Mouse (Mus musculus): Measurements from ENCODE around the gene Usp31. TPM values are rescaled to one million over a fixed set of nuclear protein-coding genes. Genes with fewer than 3 reads are reported as not detected.

Gene Usp31
- total and polyA plus RNA-seq, 3 experiments: 3.5 to 9.9 (median 8.5) TPM

GRCm38 (mm10) chr7:121685140-121685984 lies 21.7 kb downstream of the Usp31 start:
- no peak overlapping the region for H3K4me3 ChIP-seq
- H3K4me1 ChIP-seq (ENCODE audit: control insufficient read depth, insufficient read depth, low read length): no peaks in the 10 kb centered on the region
- TF ChIP-seq CTCF (IDR thresholded peaks at IDR 0.05) (no peak), POLR2A (IDR thresholded peaks at IDR 0.05; ENCODE audit: insufficient read depth, low read depth, low read length) (no peak), EP300 (IDR thresholded peaks at IDR 0.05; ENCODE audit: insufficient read depth, low read depth, low read length) (no peak)
- no peaks in the 10 kb centered on the region for H3K27me3 ChIP-seq (ENCODE audit: control insufficient read depth, insufficient read depth, low read length)
- H3K36me3 ChIP-seq (ENCODE audit: control insufficient read depth, insufficient read depth, low read length): no peaks in the 10 kb centered on the region
- no peak for DNase-seq
- peaks cover 2% of the 10 kb centered on the region; the same call in 1 of the 2 replicates for H3K79me2 ChIP-seq (replicated peaks; ENCODE audit: control insufficient read depth, insufficient read depth, low read length)
- no peak overlapping the region for H3K27ac ChIP-seq
- H3K9ac ChIP-seq (ENCODE audit: low read depth, low read length): no peak overlapping the region
- WGBS: 94% methylated on average over 5 of the region's 5 CpGs
- intact Hi-C loops (cut with DNase I): no loop called here

GRCm38 (mm10) chr7:121681191-121681590 lies 25.9 kb downstream of the Usp31 start:
- H3K27me3 ChIP-seq (ENCODE audit: control insufficient read depth, insufficient read depth, low read length): no peaks in the 10 kb centered on the region
- no peaks in the 10 kb centered on the region for H3K36me3 ChIP-seq (ENCODE audit: control insufficient read depth, insufficient read depth, low read length)
- no peak for DNase-seq
- H3K27ac ChIP-seq: no peak overlapping the region
- no peak overlapping the region for H3K9ac ChIP-seq (ENCODE audit: low read depth, low read length)
- TF ChIP-seq POLR2A (IDR thresholded peaks at IDR 0.05; ENCODE audit: insufficient read depth, low read depth, low read length) (no peak), EP300 (IDR thresholded peaks at IDR 0.05; ENCODE audit: insufficient read depth, low read depth, low read length) (no peak), CTCF (IDR thresholded peaks at IDR 0.05) (no peak)
- peaks cover 2% of the 10 kb centered on the region; the same call in 1 of the 2 replicates for H3K79me2 ChIP-seq (replicated peaks; ENCODE audit: control insufficient read depth, insufficient read depth, low read length)
- H3K4me1 ChIP-seq (ENCODE audit: control insufficient read depth, insufficient read depth, low read length): no peaks in the 10 kb centered on the region
- no peak overlapping the region for H3K4me3 ChIP-seq
- intact Hi-C loops (cut with DNase I): no loop called here

DNA sequence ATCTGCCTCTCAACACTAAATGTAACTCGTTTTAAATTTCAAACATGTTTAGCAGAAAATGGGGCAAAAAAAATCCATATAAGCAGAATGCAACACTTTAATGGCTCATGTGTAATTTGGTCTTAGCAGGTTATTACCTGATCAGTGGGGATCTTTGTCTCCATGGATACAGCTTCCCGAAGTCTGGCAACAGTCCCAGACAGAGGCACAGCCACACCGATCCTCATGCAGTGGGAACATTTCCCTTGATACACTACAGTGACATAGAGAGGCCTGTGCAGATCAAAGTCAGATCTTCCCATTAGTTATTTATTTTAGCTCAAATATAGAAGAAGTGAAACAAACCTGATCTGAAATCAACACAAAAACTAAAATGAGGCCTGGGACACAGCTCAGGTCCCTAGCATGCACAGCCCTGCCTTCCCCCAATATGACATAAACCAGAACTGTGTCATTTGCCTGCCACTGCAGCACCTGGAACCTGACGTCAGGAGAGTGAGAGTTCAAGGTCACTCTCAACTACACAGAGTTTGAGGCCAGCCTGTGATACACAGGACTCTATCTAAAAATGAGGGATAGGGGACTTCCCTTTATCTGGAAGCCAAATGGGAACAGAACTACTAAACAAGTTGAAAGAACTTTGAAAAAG lies 29.8 kb downstream of the Usp31 start:
- Histone ChIP-seq H3K79me2 (replicated peaks; ENCODE audit: control insufficient read depth, insufficient read depth, low read length) (peaks cover under 1% of the 10 kb centered on the region; the same call in 1 of the 2 replicates), H3K27me3 (ENCODE audit: control insufficient read depth, insufficient read depth, low read length) (no peaks in the 10 kb centered on the region), H3K4me1 (ENCODE audit: control insufficient read depth, insufficient read depth, low read length) (no peaks in the 10 kb centered on the region), H3K27ac (no peak overlapping the region), H3K4me3 (no peak overlapping the region), H3K36me3 (ENCODE audit: control insufficient read depth, insufficient read depth, low read length) (no peaks in the 10 kb centered on the region; the same call in 1 of the 2 replicates), H3K9ac (ENCODE audit: low read depth, low read length) (no peak overlapping the region)
- TF ChIP-seq EP300 (IDR thresholded peaks at IDR 0.05; ENCODE audit: insufficient read depth, low read depth, low read length) (no peak), CTCF (IDR thresholded peaks at IDR 0.05) (no peak), POLR2A (IDR thresholded peaks at IDR 0.05; ENCODE audit: insufficient read depth, low read depth, low read length) (no peak)
- intact Hi-C loops (cut with DNase I): no loop called here
- DNase-seq: no peak
- WGBS: 48% methylated on average over 4 of the region's 4 CpGs

DNA sequence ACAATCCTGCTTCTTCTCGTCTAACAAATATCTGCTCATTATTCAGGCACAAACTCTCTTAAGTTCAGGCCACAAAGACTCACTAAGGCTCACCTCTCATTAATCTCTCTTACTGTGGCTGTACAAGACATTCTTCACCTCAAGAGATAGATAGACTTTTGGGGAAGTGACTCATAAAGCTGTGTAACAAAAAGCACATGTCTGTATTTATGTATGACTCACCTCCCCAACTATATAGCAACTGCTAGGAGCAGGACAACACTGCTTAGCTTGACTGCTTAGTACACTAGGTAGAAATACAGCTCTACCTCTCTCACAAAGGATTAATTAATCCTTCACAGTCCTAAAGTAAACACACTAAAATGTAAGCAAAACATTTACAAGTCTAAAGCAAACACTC lies 46.3 kb downstream of the Usp31 start:
- no peak for DNase-seq
- WGBS: 71% methylated on average over 1 of the region's 1 CpGs
- Histone ChIP-seq H3K36me3 (ENCODE audit: control insufficient read depth, insufficient read depth, low read length) (peaks cover 2% of the 10 kb centered on the region; the same call in 1 of the 2 replicates), H3K27me3 (ENCODE audit: control insufficient read depth, insufficient read depth, low read length) (no peaks in the 10 kb centered on the region), H3K79me2 (replicated peaks; ENCODE audit: control insufficient read depth, insufficient read depth, low read length) (no peaks in the 10 kb centered on the region), H3K9ac (ENCODE audit: low read depth, low read length) (no peak overlapping the region), H3K27ac (no peak overlapping the region), H3K4me3 (no peak overlapping the region), H3K4me1 (ENCODE audit: control insufficient read depth, insufficient read depth, low read length) (no peaks in the 10 kb centered on the region; the same call in 1 of the 2 replicates)
- TF ChIP-seq CTCF (IDR thresholded peaks at IDR 0.05) (no peak), EP300 (IDR thresholded peaks at IDR 0.05; ENCODE audit: insufficient read depth, low read depth, low read length) (no peak)
- intact Hi-C loops (cut with DNase I): no loop called here

DNA sequence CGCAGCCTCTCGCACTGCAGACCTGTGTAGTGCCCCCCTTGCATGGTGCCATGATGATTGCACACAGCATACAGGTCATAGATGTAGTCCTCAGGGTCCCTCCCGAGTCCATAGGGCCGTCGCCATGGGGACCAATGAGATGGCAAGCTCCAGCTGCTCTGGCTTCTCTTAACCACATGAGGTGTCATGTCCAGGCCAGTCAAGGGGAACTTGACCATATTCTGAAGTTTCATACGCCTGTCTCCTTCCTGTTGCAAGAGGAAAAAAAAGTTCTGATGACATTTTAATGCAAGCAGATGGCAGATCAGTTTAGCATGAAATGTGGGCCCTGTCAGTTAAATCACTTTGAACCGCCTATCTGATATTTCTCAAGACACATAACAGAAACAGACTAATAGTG lies 48.2 kb downstream of the Usp31 start:
- no peak overlapping the region for H3K9ac ChIP-seq (ENCODE audit: low read depth, low read length)
- 91% methylated on average over 7 of the region's 7 CpGs for WGBS
- TF ChIP-seq POLR2A (IDR thresholded peaks at IDR 0.05; ENCODE audit: insufficient read depth, low read depth, low read length): no peak
- TF ChIP-seq CTCF (IDR thresholded peaks at IDR 0.05): no peak
- H3K4me1 ChIP-seq (ENCODE audit: control insufficient read depth, insufficient read depth, low read length): no peaks in the 10 kb centered on the region; the same call in 1 of the 2 replicates
- no peak overlapping the region for H3K27ac ChIP-seq
- intact Hi-C loops (cut with DNase I): no loop called here
- DNase-seq: no peak
- H3K27me3 ChIP-seq (ENCODE audit: control insufficient read depth, insufficient read depth, low read length): no peaks in the 10 kb centered on the region
- H3K4me3 ChIP-seq: no peak overlapping the region
- H3K36me3 ChIP-seq (ENCODE audit: control insufficient read depth, insufficient read depth, low read length): peaks cover 2% of the 10 kb centered on the region; the same call in 1 of the 2 replicates
- no peaks in the 10 kb centered on the region for H3K79me2 ChIP-seq (replicated peaks; ENCODE audit: control insufficient read depth, insufficient read depth, low read length)

GRCm38 (mm10) chr7:121654675-121655074 lies 52.4 kb downstream of the Usp31 start:
- TF ChIP-seq CTCF (IDR thresholded peaks at IDR 0.05) (no peak), EP300 (IDR thresholded peaks at IDR 0.05; ENCODE audit: insufficient read depth, low read depth, low read length) (no peak), POLR2A (IDR thresholded peaks at IDR 0.05; ENCODE audit: insufficient read depth, low read depth, low read length) (no peak)
- 95% methylated on average over 2 of the region's 2 CpGs for WGBS
- no peak overlapping the region for H3K4me3 ChIP-seq
- H3K27me3 ChIP-seq (ENCODE audit: control insufficient read depth, insufficient read depth, low read length): no peaks in the 10 kb centered on the region
- no peak overlapping the region for H3K9ac ChIP-seq (ENCODE audit: low read depth, low read length)
- DNase-seq: no peak
- intact Hi-C loops (cut with DNase I): no loop called here
- no peaks in the 10 kb centered on the region for H3K79me2 ChIP-seq (replicated peaks; ENCODE audit: control insufficient read depth, insufficient read depth, low read length)
- H3K36me3 ChIP-seq (ENCODE audit: control insufficient read depth, insufficient read depth, low read length): peaks cover 2% of the 10 kb centered on the region; the same call in 1 of the 2 replicates
- no peaks in the 10 kb centered on the region; the same call in 1 of the 2 replicates for H3K4me1 ChIP-seq (ENCODE audit: control insufficient read depth, insufficient read depth, low read length)
- no peak overlapping the region for H3K27ac ChIP-seq

Data from heart, adult 2 months (tissue).